Mouse (Mus musculus): ENCODE measurements around the gene Tcf7l2.

The Tcf7l2 gene

DNA sequence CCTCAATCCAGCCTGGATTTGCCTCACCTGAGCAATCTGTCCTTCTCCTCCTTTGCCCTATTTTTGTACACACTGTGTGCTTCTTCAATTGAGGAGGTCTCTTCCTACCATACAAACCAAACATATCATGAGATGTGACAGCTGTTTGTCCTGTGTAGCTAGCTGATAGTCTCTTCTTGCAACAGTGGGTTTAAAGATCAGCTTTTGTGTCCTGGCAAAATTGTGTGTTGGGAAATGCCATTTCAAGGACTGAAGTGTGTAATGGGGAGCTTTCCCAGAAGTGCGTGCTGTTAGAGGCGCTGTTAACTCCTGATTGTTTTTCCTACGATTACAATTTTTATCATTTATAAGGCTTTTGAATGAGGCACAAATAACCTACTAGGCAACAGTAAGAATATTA lies 174.6 kb downstream of the Tcf7l2 start:
- DNase-seq = no peak

- no peak for DNase-seq
Measured at GRCm38 (mm10) chr19:55923789-55924426, 182.3 kb downstream of the Tcf7l2 start.

GRCm38 (mm10) chr19:55924800-55925199 lies 183.2 kb downstream of the Tcf7l2 start:
- no peak for DNase-seq

- no peak for DNase-seq
Measured at GRCm38 (mm10) chr19:55925425-55925803, 183.8 kb downstream of the Tcf7l2 start.

DNA sequence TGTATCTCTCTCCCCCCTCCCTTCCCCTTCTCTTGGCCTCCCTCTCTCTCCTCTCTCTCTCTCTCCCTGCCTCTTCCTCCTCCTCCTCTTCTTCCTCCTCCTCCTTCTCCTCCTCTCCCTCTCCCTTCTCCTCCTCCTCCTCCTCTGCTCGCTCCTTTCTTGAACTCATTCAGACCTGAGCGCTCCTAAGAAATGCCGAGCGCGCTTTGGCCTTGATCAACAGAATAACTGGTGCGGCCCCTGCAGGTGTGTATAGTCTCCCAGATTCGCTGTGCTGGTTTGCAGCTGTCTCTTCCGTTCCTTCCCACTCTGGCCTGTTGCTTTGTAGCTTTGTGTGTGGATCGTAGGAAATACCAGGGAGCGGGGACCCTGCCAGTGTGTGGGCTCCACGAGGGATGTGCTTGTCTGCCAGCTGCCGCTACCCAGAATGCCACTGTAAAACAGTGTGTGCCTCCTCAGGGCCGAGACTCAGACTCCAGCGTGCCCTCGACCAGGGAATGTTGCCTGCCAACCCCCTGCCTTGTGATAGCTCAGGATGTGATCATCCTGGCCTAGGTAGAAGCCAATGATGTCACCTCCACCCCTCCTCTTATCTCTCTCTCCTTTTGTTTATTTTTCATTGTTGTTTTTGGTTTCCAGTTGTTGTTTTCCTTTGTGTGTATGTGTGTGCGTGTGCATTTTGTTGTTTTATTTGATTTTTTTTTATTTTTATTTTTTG lies 184.3 kb downstream of the Tcf7l2 start:
- DNase-seq = no peak

DNA sequence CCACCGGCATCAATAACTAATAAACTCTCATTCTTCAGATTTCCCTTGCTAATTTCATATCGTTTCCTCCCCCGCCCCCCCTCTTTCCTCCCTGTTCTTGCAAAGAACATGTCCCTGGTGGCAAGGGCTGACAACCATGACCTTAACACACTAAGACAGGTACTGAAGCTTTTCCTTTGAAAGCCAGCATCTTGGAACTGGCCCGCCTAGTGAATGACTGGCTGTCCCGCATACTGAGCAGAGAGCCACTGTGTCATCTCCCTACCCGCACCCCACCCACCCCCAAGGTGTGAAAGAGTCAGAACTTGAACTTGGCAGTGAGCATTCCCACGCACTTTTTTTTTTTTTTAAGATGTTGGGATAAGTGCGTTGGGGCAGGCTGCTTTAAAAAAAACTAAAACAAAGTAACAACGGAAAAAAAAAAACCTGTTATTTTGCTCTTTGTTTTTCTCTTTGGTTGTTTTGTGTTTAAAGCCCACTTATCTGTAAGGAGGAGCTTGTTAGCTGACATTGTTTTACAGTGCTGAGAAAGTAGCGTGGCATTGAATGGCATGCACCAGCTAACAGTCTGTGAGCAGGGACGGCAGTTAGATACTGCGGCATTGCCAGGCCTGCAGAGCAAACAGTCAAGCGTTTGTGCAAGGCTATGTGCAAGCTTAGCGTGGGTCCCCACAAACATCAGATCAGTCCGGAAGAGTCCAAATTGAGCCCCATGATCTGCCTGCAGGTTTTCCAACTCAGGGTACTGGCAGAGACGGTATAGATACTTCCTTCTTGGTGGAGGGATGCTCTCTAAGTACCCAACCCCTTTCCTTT lies 185.4 kb downstream of the Tcf7l2 start:
- DNase-seq = no peak

DNA sequence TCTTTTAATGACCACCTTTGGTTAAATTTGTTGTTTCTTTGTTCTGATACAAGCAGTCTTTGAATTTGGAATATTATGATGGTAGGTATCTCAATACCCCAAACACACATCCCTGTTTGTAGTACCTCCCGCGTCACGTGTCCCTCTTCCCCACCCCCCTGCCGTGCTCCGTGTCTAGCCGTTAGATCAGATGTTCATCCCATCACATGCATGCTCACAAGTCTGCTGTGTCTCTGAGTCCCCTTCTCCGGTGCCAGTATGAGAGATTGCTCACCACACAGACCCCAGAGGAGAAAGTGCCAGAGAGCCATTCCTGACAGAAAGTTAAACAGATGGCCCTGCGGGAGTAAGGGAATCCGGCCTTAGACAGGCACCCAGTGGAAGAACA lies 186.0 kb downstream of the Tcf7l2 start:
- no peak for DNase-seq

GRCm38 (mm10) chr19:55928674-55929073 lies 187.1 kb downstream of the Tcf7l2 start:
- DNase-seq = no peak

DNA sequence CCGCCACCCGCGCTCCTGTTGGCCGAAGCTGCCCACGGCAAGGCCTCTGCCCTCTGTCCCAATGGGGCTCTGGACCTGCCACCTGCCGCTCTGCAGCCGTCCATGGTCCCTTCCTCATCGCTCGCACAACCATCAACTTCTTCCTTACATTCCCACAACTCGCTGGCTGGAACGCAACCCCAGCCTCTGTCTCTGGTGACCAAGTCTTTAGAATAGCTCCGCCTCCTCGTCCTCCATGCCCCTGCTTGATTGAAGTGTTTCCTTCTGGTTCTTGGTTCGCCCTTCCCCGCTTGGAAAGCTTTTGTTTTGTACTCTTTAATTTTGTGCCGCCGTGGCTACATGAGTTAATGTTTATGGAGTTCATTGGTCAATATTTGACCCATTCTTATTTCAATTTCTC lies 190.0 kb downstream of the Tcf7l2 start:
- no peak for DNase-seq

GRCm38 (mm10) chr19:55933947-55934729 lies 192.5 kb downstream of the Tcf7l2 start:
- DNase-seq = no peak

DNA sequence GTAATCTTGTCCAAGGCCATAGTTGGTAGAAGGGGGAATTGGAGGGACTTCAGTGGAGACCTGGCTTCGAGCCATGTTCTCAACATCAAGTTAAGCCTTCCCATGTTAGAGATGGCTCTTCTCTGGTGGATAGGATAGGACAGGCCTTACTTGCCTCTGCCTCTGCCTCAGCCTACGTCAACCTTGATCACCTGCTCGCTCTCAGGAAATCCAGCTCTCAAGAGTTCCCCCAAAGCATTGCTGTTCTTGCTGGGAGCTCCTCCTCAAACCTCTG lies 193.0 kb downstream of the Tcf7l2 start:
- DNase-seq = no peak

DNA sequence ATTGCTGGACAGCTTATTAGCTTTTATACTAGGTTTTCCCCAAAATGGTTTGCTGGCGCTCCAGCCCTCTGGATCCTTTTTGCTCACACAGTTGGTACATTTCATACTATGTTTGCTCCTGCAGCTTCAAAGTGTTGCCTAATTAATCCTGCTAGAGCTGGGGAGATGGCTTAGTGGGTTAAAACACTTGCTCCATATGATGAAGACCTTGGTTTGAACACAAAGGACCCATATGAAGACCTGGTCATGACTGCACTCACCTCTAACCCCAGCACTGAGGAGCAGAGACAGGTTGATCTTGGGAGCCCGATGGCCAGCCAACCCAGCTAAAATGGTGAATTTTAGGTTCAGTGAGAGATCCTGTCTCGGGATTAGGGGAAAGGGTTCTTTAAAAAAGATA lies 195.4 kb downstream of the Tcf7l2 start:
- no peak for DNase-seq

- DNase-seq = no peak
Measured at GRCm38 (mm10) chr19:55938254-55939046, 196.8 kb downstream of the Tcf7l2 start.

- no peak for DNase-seq
Measured at GRCm38 (mm10) chr19:55939090-55939489, 197.5 kb downstream of the Tcf7l2 start.

DNA sequence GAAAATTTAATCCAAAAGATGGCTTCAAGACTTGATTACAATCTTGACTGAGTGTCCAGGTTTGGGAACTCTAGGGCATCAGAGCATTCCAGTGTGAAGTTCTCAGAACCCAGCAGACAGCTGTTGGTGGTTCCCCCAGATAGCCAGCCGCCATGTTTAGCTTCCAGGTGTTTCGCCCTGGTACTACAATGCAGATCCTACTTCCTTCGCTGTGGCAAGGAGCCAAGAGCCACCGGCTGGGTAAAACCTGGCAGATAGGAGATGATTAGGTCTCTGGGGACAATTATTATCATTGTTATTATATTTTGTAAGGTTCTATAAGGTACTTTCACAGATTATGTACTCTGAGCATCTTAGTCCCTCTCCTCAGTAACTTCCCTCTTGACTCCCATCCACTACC lies 198.1 kb downstream of the Tcf7l2 start:
- no peak for DNase-seq

- no peak for DNase-seq
Measured at GRCm38 (mm10) chr19:55940538-55941252, 199.1 kb downstream of the Tcf7l2 start.

DNA sequence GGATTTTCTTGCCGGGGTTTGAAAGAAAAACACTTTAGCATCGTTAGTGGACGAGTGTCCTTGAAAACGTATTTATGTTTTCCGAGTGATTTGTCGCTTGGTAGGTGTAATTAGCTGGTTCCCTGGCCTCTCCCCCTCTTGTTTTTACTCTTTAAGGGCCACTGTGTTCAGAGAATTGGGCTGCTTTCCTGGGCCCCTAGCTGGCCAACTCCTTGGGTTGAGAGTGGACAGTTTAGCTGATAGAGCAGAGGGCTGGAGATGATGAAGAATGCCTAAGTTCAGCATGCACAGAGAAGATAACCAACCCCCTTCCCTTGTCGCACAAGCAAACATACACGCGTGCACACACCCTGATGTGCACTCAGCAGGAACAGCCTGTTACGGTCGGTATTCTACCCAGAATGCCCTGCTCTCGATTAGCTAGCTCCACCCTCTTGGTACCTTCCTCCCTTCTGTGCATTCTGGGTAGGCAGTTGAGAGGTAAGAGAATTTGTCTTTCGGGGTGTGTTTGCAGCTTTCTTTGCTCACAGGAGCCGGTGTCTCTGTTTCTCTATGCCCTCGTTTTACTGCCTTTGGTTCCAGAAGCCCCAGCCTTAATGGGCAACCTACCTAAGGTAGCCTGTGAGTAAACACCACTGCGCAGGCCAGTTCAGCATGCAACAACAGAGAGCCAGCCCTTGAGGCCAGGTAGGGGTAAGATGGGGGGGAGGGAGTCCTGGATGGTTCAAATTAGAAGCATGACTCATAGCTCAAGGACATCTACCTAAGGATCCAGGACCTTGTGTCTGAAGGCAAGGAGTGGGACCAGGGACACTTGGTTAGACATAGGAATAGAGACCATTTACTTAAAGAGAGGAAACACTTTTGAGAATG lies 199.9 kb downstream of the Tcf7l2 start:
- no peak for DNase-seq

DNA sequence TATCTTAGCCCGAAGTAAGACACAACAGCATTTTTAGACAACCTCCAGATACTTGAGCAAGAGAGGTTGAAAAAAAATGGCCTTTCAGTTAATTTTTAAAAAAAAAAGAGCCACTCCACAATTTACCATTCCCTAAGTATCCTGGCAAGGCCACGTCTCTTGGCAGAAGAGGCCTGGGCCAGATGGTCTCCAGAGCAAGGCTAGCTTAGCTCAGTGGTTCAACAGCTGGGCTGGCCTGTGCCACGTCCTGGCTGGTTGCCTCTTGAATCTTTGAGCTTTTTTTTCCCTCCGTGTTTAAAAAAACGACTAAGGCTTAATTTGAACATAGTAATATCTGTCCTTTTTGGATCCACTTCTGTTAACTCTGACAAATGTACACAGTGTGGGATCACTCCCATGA lies 209.8 kb downstream of the Tcf7l2 start:
- no peak for DNase-seq

- peak; percentile 4 for DNase-seq
Measured at GRCm38 (mm10) chr19:55953207-55953606, 211.6 kb downstream of the Tcf7l2 start.

- DNase-seq = no peak
Measured at GRCm38 (mm10) chr19:55955126-55955525, 213.5 kb downstream of the Tcf7l2 start.

GRCm38 (mm10) chr19:55956745-55957144 lies 215.1 kb downstream of the Tcf7l2 start:
- DNase-seq = no peak

Data from cerebellum, adult 8-10 months (tissue).